Mouse (Mus musculus) brain, embryonic 14.5 days (tissue): ENCODE measurements around the gene Capn1.

ENCODE experiments used
- CTCF ChIP-seq: fragments of 200-500 bp; IDR thresholded peaks from 2 replicates; pipeline ENCODE4 v1.5.1; 2012; ENCODE audit warnings: inconsistent platforms, mild to moderate bottlenecking, moderate library complexity, borderline replicate concordance; ENCODE audit not compliant: insufficient read depth, insufficient read length; ENCODE audit errors: extremely low read depth
- POLR2A ChIP-seq: fragments of 200-500 bp; IDR thresholded peaks from 2 replicates; pipeline ENCODE4 v1.6.1; 2012; ENCODE audit warnings: mild to moderate bottlenecking, inconsistent platforms, borderline replicate concordance; ENCODE audit not compliant: poor library complexity, insufficient read depth, insufficient read length, severe bottlenecking; ENCODE audit errors: extremely low read depth

DNA sequence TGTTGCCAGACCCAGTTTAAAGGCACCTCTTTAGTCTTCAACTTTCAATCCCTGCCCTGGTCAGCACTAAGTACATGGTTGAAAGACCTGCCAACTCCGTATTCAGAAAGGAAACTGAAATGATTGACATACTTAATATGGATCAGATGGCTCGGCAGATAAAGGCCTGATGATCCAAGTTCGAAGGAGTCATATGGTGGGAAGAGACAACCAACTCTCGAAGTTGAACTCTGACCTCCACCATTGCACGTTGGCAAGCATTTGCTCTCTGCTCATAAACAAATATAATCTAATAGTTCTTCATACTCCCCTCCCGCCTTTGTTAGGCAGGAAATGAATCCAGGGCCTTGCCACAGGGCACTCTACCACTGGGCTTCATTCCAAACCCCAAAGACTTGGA lies 13.3 kb upstream of the Capn1 start:
- TF ChIP-seq CTCF (no peak), POLR2A (no peak)
